Mouse (Mus musculus) CH12.LX (cell line): ENCODE measurements at regions not wholly inside any gene's neighbourhood (a gene's known extent, or its start where the extent isn't known, plus 50 kb on each side); places are given as distances from the start of the nearest gene placed in this dataset.

Experiments
- CHD1 ChIP-seq: IDR thresholded peaks from 2 replicates; pipeline ENCODE4 v1.6.1; 2012; ENCODE audit warnings: low read depth, low read length, improper control_type of control experiment, inconsistent platforms
- CTCF ChIP-seq, 2 experiments: IDR thresholded peaks in 1 of 2; conservative IDR thresholded peaks in 1 of 2; 2 replicates each; pipeline ENCODE4 v1.5.1; 2011 to 2012; ENCODE audit warnings: low read depth in 2 of 2, low read length in 2 of 2, improper control_type of control experiment in 1 of 2, inconsistent platforms in 1 of 2, mild to moderate bottlenecking in 1 of 2, moderate library complexity in 1 of 2
- EP300 ChIP-seq: IDR thresholded peaks from 2 replicates; pipeline ENCODE4 v1.6.1; 2011; ENCODE audit warnings: low read length, improper control_type of control experiment
- IRF4 ChIP-seq: IDR thresholded peaks from 2 replicates; pipeline ENCODE4 v1.6.1; 2014; ENCODE audit warnings: low read depth, mild to moderate bottlenecking, inconsistent platforms, low read length, improper control_type of control experiment
- KAT2A ChIP-seq: IDR thresholded peaks from 2 replicates; pipeline ENCODE4 v1.6.1; 2012; ENCODE audit warnings: low read length, improper control_type of control experiment, inconsistent platforms; ENCODE audit not compliant: insufficient replicate concordance
- MXI1 ChIP-seq: IDR thresholded peaks from 2 replicates; pipeline ENCODE4 v1.6.1; 2011; ENCODE audit warnings: mild to moderate bottlenecking, low read depth, low read length, improper control_type of control experiment
- POLR2A ChIP-seq: IDR thresholded peaks from 2 replicates; pipeline ENCODE4 v1.6.1; 2011; ENCODE audit warnings: low read depth, mild to moderate bottlenecking, improper control_type of control experiment, low read length
- POLR2AphosphoS2 ChIP-seq: IDR thresholded peaks from 2 replicates; pipeline ENCODE4 v1.6.1; 2011; ENCODE audit warnings: low read depth, low read length, improper control_type of control experiment
- RAD21 ChIP-seq: IDR thresholded peaks from 2 replicates; pipeline ENCODE4 v1.6.1; 2011; ENCODE audit warnings: low read depth, mild to moderate bottlenecking, low read length, improper control_type of control experiment, moderate library complexity
- RCOR1 ChIP-seq: conservative IDR thresholded peaks from 2 replicates; pipeline ENCODE4 v1.6.1; 2012; ENCODE audit warnings: low read depth, mild to moderate bottlenecking, inconsistent platforms, low read length, improper control_type of control experiment
- USF1 ChIP-seq: IDR thresholded peaks from 2 replicates; pipeline ENCODE4 v1.6.1; 2014; ENCODE audit warnings: low read depth, mild to moderate bottlenecking, inconsistent platforms, low read length, improper control_type of control experiment
- USF2 ChIP-seq: conservative IDR thresholded peaks from 2 replicates; pipeline ENCODE4 v1.6.1; 2011; ENCODE audit warnings: low read depth, low read length, improper control_type of control experiment
- ZMIZ1 ChIP-seq: IDR thresholded peaks from 2 replicates; pipeline ENCODE4 v1.6.1; 2012; ENCODE audit warnings: low read depth, mild to moderate bottlenecking, inconsistent platforms, low read length, improper control_type of control experiment

DNA sequence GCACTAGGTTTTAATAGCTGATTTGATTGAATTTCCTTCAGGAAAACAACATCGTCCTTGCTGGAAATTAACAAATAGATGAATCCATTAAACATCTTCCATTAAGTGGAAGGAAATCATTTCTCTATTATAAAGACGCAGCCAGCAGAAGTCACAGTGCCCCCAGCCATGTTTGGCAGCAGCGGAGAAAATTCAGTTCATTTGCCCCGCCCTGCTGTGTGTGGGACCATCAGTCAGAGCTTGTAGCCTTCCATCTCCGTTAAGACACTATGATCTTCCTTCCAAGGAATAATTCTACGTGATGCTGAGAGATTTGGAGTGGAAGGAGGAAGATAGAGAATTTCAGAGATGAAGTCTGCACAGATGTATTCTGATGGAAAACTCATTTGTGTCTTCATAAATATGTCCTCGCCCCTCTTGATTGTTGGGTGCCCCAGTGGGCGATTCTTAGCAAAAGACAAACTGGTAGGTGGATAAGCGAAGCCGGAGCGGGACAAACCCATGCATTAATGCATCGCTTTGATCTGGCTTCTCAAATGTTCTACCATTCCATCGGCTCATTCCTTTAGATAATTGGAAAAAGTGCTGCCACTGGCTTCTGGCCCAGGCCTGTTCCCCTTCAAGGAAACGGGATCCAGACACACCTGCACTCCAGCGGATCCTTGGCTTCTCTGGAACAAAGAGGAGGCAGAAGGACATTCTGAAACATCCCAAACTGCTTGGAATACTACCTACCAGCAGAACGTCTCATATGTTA lies 59.7 kb upstream of the Kctd3 start:
- TF ChIP-seq ZMIZ1 = no peak
- TF ChIP-seq RAD21 = no peak
- TF ChIP-seq RCOR1 = no peak
- TF ChIP-seq IRF4 = no peak
- TF ChIP-seq USF1 = no peak
- TF ChIP-seq POLR2A = no peak
- TF ChIP-seq CTCF (conservative IDR thresholded peaks at IDR 0.05 in 1 of 2, IDR thresholded peaks at IDR 0.05 in 1 of 2; ENCODE audit: low read depth in 2 of 2, low read length in 2 of 2) = no peak
- TF ChIP-seq CHD1 = no peak
- no peak for TF ChIP-seq POLR2AphosphoS2
- TF ChIP-seq KAT2A = no peak
- no peak for TF ChIP-seq EP300
- no peak for TF ChIP-seq USF2
- TF ChIP-seq MXI1 = no peak
